Mouse (Mus musculus) small intestine, adult 2 months (tissue): Measurements from ENCODE around the gene Itsn1.

ENCODE experiments used
- CTCF ChIP-seq: fragments of 200-500 bp; IDR thresholded peaks from 2 replicates; pipeline ENCODE4 v1.5.1; 2012; ENCODE audit warnings: low read depth, mild to moderate bottlenecking, control low read depth, inconsistent platforms, low read length, moderate library complexity, mixed read lengths; ENCODE audit not compliant: insufficient replicate concordance, insufficient read length; ENCODE audit errors: extremely low read depth
- POLR2A ChIP-seq: fragments of 200-500 bp; IDR thresholded peaks from 2 replicates; pipeline ENCODE4 v1.6.1; 2012; ENCODE audit warnings: low read depth, mild to moderate bottlenecking, control low read depth, inconsistent platforms, low read length, moderate library complexity

DNA sequence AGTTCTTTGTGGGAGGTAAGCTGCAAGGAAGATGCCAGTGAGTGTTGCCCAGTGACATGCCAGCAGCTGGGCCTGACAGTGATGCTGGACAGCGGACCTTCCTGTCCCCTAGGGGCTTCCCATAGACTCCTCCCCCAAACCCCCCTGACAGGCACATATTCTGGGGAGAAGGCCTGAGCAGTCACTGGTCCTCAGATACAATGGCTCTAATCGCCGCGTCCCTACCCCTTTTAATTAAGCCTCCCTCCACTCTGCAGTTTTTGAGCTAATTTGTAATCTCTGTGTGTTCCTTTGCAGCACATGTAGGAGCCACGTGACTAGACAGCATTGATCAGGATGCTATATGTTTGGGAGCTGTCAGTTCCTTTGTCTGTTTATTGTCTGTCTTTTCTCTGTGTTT is 41.6 kb downstream of the Itsn1 start:
- TF ChIP-seq CTCF (no peak), POLR2A (no peak)
